Mouse (Mus musculus) frontal cortex, adult 2 months (tissue): ENCODE data around the gene D17Wsu92e. TPM values are rescaled to one million over a fixed set of nuclear protein-coding genes. Genes with fewer than 3 reads are reported as not detected.

Experiments used
- DNase-seq, 2 experiments: peaks; one replicate each; pipeline ENCODE4 v3.0.0; 2022; ENCODE audit warnings: low spot score in 1 of 2; ENCODE audit errors: extremely low spot score in 1 of 2
- polyA plus RNA-seq: library from polyadenylated mRNA; depleted of rRNA; stranded (reverse); fragments of >200 nt; gene quantifications from 2 replicates; pipeline ENCODE4 v1.2.3, GENCODE M21; 2012

Gene D17Wsu92e
- polyA plus RNA-seq, 1 experiment: 157 TPM

- no peak for DNase-seq
Measured at GRCm38 (mm10) chr17:27760169-27760568, 60.3 kb downstream of the D17Wsu92e start.

- peak in 1 of 2 experiments; percentile 39 for DNase-seq
Measured at GRCm38 (mm10) chr17:27751314-27752202, 68.9 kb downstream of the D17Wsu92e start.

GRCm38 (mm10) chr17:27750451-27750942 lies 70.0 kb downstream of the D17Wsu92e start:
- no peak for DNase-seq

GRCm38 (mm10) chr17:27748123-27748522 lies 72.3 kb downstream of the D17Wsu92e start:
- no peak for DNase-seq

DNA sequence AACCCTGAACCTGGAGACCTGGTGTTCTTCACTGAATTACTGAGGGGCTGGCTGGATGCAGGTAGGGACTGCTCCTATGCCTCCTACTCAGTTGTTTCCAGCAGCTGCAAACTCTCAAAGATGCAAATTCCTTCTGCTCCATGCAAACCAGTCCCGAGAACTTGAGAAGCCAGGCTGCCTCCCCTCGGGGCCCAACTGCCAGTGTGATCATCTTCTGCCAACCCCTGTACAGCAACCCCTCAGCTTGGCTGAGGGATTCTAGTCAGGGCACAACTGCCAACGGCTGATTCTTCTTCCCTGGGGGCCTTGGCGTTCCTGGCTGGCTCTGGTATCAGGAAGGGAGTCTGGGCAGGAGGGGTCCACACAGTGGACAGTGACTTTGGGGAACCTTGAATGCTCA lies 74.0 kb downstream of the D17Wsu92e start:
- DNase-seq: no peak

- DNase-seq: no peak
Measured at GRCm38 (mm10) chr17:27740961-27741360, 79.5 kb downstream of the D17Wsu92e start.

GRCm38 (mm10) chr17:27734344-27735073 lies 85.9 kb downstream of the D17Wsu92e start:
- DNase-seq: no peak

DNA sequence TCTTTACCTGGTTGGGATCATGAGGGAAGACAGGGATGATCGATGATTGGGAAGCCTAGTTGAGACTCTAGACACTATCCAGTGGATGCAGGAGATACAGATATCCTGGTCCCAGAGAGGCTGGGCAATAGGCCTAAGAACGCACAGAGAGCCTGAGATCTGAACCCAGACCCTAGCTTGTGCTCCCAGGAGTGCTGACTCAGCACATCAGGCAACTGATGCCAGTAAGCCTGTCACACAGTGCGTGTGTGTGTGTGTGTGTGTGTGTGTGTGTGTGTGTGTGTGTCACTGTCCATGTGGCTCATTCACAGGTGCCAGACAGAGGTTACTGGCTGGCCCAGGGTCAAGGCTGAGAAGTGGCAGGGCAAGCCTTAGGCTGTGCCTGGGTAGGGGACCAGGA lies 87.8 kb downstream of the D17Wsu92e start:
- no peak for DNase-seq

- no peak for DNase-seq
Measured at GRCm38 (mm10) chr17:27732152-27732551, 88.3 kb downstream of the D17Wsu92e start.

DNA sequence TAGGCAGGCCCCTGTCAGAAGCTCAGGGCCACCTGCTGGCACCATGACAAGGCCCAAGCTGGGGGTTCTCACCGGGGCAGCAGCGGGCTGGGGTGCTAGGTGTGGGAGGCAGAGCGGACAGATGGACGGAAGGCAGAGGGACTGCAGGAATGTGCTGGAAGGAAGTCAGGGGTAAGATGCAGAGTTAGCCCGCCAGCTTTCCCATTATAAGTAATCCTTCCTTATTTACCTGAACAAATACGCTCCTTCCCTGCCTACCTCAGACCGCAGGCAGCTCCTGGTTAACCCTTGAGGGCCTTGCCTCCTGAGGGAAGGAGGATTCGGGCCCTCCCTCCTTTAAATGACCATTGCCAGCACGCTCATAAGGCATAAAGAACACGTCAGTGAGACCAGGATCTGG lies 91.7 kb downstream of the D17Wsu92e start, which contains the start of gene Spdef:
Gene Spdef, minus strand, starts transcription at position 186 of the 400 bp plus-strand sequence.
- DNase-seq: no peak

- DNase-seq: no peak
Measured at GRCm38 (mm10) chr17:27726527-27726926, 93.9 kb downstream of the D17Wsu92e start.

DNA sequence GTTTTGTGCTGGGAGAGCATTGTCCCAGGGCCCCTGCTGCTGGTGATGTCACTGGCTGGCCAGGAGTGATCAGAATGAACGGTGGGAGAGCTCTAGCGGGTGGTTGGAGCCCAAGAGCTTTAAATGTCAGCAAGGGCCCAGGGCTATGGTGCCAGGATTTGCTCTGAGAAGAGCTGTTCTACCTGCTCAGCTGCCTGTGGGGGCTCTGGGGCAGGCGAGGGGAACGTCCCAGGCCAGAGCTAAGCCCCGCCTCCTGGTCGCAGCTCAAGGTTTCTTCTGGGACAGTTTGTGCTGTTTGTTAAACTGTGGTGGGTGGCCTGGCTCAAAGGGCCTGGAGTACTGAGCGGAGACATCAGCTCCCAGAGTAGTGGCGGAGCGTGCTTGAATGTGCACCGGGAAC lies 95.0 kb downstream of the D17Wsu92e start:
- DNase-seq: no peak

DNA sequence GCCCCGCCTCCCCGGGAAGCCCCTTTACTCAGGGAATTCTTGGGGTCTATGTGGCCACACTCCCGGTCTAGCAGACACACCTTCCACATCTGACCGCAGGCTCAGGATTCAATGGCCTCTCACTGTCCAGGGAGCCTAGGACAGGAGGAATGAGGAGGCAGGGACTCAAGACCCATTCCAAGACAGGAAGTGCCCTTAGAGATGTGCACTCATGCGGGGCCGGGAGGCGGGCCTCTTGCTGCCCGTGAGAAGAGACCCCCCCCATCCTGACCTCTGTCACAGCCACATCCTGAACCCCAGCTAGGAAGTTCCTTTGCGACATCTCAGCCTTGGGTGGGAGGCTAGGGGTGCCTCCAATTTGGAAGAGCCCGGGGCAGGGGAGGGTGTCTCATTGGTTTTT lies 95.4 kb downstream of the D17Wsu92e start:
- no peak for DNase-seq

DNA sequence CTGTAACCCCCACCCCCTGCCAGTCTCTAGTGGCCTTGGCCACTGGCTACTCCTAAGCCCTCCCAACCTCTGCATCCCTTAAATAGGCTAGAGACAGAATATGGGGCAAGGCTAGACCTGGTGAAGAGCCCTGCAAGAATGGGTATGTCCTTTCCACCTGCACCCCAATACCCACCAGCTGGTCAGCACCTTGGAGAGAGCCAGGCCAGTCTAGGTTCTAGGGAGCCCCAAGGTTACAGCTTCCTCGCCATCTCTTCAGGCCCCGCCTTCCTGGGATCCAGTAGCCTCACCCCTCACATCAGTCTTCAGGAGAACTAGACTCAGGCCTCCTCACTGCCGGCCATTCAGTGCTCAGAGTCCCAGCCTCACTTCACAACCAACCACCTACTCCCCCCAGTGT lies 96.1 kb downstream of the D17Wsu92e start:
- no peak for DNase-seq

- no peak for DNase-seq
Measured at GRCm38 (mm10) chr17:27721125-27721664, 99.3 kb downstream of the D17Wsu92e start.

DNA sequence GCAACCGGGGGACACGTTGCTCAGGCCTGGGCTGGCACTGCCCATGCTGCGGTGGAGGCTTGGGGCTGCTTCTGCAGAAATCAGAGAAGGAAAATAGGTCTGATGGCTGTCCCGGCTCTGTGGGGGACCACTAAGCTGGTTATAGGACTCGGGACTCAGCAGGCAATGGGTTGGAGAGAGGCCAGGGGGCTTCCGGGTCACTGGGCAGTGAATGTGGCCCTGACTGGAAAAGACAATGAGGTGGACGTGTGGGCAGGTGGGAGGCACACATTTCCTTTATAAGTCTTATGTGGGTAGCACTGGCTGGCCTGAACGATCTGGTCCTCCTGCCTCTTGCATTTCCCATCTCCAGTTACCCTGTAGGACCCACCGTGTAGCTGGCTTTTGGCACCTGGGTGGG lies 100.1 kb downstream of the D17Wsu92e start:
- no peak for DNase-seq

DNA sequence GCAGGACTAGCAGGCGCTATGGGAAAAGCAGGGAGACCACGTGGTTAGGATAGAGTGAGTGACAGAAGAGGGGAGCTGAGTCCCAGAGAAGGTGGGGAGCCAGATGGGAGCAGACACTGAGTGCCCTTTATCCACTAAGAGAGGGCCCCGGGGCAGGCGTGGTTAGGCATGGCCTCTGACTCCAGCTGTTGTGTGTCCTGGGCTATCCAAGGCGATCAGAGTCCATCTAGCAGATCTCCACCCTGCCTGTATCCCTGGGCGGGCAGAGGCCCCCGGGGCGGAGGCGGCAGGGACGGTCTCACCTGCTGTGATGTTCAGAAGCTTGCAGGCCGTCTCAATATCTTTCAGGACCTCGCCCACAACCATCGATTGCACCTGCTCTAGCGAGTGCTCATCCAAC lies 100.8 kb downstream of the D17Wsu92e start:
- no peak for DNase-seq

- DNase-seq: no peak
Measured at GRCm38 (mm10) chr17:27718250-27718649, 102.2 kb downstream of the D17Wsu92e start.

- DNase-seq: no peak
Measured at GRCm38 (mm10) chr17:27716804-27717203, 103.6 kb downstream of the D17Wsu92e start.

DNA sequence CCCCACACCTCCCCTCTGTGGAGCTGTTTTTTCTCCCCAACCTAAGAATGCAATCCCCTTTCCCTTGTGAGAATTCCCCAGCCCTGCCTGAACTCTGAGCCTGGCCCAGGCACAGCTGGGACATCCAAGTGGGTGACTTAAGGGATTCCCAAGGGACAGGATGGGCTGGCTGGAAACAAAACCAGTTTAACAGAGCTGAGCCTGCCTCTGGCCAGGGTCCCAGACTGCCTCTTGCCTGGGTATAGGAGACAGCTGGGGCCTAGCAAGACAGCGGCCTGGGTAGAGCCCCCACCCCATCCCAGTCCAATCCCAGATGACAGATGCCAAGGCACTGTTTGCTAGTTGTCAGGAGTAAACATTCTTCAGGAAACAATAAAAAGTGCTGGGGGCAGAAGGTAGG lies 107.6 kb downstream of the D17Wsu92e start:
- DNase-seq: no peak

DNA sequence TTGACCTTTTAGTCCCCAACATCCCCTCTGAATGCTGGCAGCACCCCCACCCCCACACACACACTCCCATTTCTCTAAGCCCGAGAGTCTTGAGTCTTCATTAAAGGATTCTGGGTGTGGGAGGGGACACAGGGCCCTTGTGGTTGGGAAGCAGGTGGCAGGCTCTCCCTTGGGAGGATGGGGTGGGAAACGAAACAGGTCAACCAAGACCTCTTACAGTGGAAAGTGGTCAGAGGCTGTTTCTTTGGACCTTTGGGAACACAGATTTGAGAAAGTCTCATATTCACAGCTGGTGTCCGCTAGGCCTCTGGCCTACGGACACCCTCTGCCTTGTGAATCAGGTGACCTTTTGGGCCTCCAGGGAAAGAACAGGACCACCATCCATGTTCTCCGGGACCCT lies 110.8 kb downstream of the D17Wsu92e start:
- no peak for DNase-seq
